Mouse (Mus musculus) heart, adult 2 months (tissue): ENCODE data around the gene Zdhhc14. TPM values are rescaled to one million over a fixed set of nuclear protein-coding genes. Genes with fewer than 3 reads are reported as not detected.

ENCODE experiments used
- DNase-seq, 2 experiments: peaks; one replicate each; pipeline ENCODE4 v3.0.0; 2021
- H3K27ac ChIP-seq: fragments of 200-600 bp; 2 replicates; pipeline ENCODE4 v1.8.1; 2022
- H3K27me3 ChIP-seq: fragments of 200-500 bp; 2 replicates; pipeline ENCODE4 v1.6.1; 2012; ENCODE audit warnings: mild to moderate bottlenecking, low read length, inconsistent platforms, mixed read lengths; ENCODE audit not compliant: control insufficient read depth, insufficient read depth
- H3K36me3 ChIP-seq: fragments of 200-500 bp; 2 replicates; pipeline ENCODE4 v1.6.1; 2012; ENCODE audit warnings: low read length, inconsistent platforms; ENCODE audit not compliant: control insufficient read depth, insufficient read depth
- H3K4me1 ChIP-seq: fragments of 200-500 bp; 2 replicates; pipeline ENCODE4 v1.6.1; 2011; ENCODE audit warnings: low read length; ENCODE audit not compliant: control insufficient read depth, insufficient read depth
- H3K4me3 ChIP-seq: fragments of 200-600 bp; 2 replicates; pipeline ENCODE4 v1.8.1; 2022
- H3K79me2 ChIP-seq: fragments of 200-500 bp; replicated peaks from 2 replicates; pipeline ENCODE4 v1.6.1; 2012; ENCODE audit warnings: mild to moderate bottlenecking, inconsistent platforms, low read length, moderate library complexity, mixed read lengths; ENCODE audit not compliant: control insufficient read depth, insufficient read depth
- H3K9ac ChIP-seq: fragments of 200-500 bp; 2 replicates; pipeline ENCODE4 v1.6.1; 2012; ENCODE audit warnings: low read depth, mild to moderate bottlenecking, control low read depth, inconsistent platforms, low read length, mixed read lengths
- CTCF ChIP-seq: fragments of 200-600 bp; IDR thresholded peaks from 2 replicates; pipeline ENCODE4 v1.8.1; 2022; ENCODE audit warnings: antibody characterized with exemption, mild to moderate bottlenecking, moderate library complexity
- EP300 ChIP-seq: fragments of 200-500 bp; IDR thresholded peaks from 2 replicates; pipeline ENCODE4 v1.6.1; 2011; ENCODE audit warnings: low read depth, low read length, control low read depth; ENCODE audit not compliant: insufficient read depth
- POLR2A ChIP-seq: fragments of 200-500 bp; IDR thresholded peaks from 2 replicates; pipeline ENCODE4 v1.6.1; 2011; ENCODE audit warnings: mild to moderate bottlenecking, low read depth, low read length, control low read depth; ENCODE audit not compliant: insufficient read depth
- WGBS: fragments of 180-500 bp; shearing (Covaris S2); methylation state at CpG from one replicate; pipeline ENCODE4 v1.1.7; 2018; 5-methylcytosine and 5-hydroxymethylcytosine counted together
- intact Hi-C: fragments of 180-260 bp; cut with DNase I; formaldehyde crosslinking; loops from one replicate; pipeline ENCODE4 v1.15.1; 2025
- polyA plus RNA-seq: library from polyadenylated mRNA; depleted of rRNA; stranded (reverse); fragments of >200 nt; gene quantifications from 2 replicates; pipeline ENCODE4 v1.2.3, GENCODE M21; 2012
- total RNA-seq, 2 experiments: library from RNA; stranded (reverse); gene quantifications; 2 replicates each; pipeline ENCODE4 v1.2.3; 2021

Gene Zdhhc14
- total and polyA plus RNA-seq, 3 experiments: 1.5 to 5.4 (median 4.4) TPM

DNA sequence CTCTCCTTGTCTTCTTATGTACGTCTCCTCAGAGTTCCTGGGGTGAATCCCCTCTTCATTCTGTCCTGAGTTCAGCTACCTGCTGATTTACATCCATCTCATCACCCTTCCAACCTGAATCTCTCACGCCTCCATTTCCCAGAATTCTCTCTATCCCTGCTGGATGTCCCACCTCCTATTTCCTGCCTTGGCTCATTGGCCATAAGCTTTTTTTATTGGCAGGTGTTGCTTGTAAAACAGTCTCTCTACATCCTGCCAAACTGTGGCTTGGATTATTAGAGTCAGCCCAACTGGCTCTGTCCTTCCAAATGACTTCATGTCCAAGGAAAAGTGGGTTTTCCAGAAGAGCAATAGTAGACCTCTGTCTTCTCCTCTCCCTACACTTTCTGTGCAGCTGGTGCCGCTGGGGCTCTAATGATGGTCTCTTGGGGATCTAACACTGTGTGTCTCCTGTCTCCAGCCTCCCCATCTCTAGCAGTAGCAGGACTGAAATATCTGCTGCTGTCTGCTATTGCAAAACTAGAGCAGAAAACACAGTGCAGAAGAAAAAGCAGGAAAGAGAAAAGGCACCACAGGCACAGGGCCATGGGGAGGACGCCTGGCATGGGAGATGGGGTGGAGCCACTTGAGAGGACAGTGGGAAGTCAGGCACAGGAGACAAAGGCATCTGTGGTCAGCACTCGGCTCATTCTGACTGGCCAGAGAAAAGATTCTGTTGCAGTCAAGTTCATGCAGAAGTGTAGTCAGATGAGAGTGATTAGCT, 288.0 kb downstream of the Zdhhc14 start:
- H3K9ac ChIP-seq: no peak overlapping the region
- no peak overlapping the region for H3K4me3 ChIP-seq
- no peaks in the 10 kb centered on the region for H3K36me3 ChIP-seq
- no peaks in the 10 kb centered on the region for H3K79me2 ChIP-seq
- H3K27ac ChIP-seq: no peak overlapping the region
- intact Hi-C loops: no loop called here
- H3K27me3 ChIP-seq: no peaks in the 10 kb centered on the region
- TF ChIP-seq CTCF (no peak), EP300 (no peak), POLR2A (no peak)
- H3K4me1 ChIP-seq: no peaks in the 10 kb centered on the region
- DNase-seq: peak; percentile 36 to 58
- 53% methylated on average over 5 of the region's 5 CpGs for WGBS

DNA sequence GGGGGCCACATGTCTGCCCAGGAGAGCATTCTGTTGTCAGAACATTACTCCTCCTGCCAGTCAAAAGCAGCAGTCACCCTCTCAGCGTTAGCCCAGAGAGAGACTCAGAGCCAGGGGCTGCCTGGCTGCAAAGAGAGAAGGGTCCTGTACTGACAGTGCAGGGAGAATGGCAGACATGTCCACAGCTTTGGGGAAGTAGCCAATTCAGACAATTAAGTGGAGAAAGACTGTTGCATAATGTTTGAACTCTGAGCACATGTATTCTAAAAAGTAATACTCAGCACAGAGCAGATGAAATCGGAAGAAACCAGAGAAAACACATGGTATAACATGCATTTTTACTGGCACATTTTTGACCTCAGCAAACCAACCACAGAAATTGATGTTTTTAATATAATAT, 292.9 kb downstream of the Zdhhc14 start:
- no peak overlapping the region for H3K4me3 ChIP-seq
- intact Hi-C loops: no loop called here
- TF ChIP-seq CTCF: no peak
- TF ChIP-seq EP300: no peak
- no peak for TF ChIP-seq POLR2A
- WGBS: 57% methylated on average over 2 of the region's 2 CpGs
- H3K27me3 ChIP-seq: no peaks in the 10 kb centered on the region
- no peak overlapping the region for H3K9ac ChIP-seq
- H3K27ac ChIP-seq: no peak overlapping the region
- DNase-seq: no peak
- no peaks in the 10 kb centered on the region for H3K4me1 ChIP-seq
- no peaks in the 10 kb centered on the region for H3K36me3 ChIP-seq
- H3K79me2 ChIP-seq: no peaks in the 10 kb centered on the region

- Histone ChIP-seq H3K27ac (no peak overlapping the region), H3K36me3 (no peaks in the 10 kb centered on the region), H3K4me1 (peaks cover 9% of the 10 kb centered on the region), H3K27me3 (no peaks in the 10 kb centered on the region), H3K9ac (no peak overlapping the region), H3K4me3 (no peak overlapping the region), H3K79me2 (no peaks in the 10 kb centered on the region)
- intact Hi-C loops: no loop called here
- no peak for DNase-seq
- 87% methylated on average over 12 of the region's 12 CpGs for WGBS
- TF ChIP-seq CTCF: no peak
- no peak for TF ChIP-seq POLR2A
- no peak for TF ChIP-seq EP300
Observed at GRCm38 (mm10) chr17:5792164-5792791, 299.9 kb downstream of the Zdhhc14 start.

DNA sequence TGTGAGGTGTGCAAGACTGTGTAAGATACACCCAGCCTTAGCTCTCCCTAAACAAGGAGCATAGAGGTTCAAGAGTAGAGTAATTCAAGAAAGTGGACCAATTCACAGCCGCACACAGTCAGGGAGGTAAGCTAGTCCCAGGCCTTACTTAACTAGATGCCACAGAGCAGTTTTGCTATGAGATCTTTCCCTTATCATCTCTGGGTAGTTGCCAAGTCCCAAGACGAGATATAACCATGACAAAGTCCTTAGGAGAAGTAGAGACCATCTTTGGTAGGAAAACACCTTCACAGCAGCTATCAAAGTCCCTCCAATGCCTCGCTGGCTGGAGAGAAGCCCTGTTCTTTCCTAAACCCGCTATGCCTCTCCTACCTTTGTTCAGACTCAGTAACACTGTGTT, 301.2 kb downstream of the Zdhhc14 start:
- no peak overlapping the region for H3K9ac ChIP-seq
- no peak overlapping the region for H3K4me3 ChIP-seq
- H3K4me1 ChIP-seq: peaks cover 13% of the 10 kb centered on the region
- H3K79me2 ChIP-seq: no peaks in the 10 kb centered on the region
- intact Hi-C loops: no loop called here
- H3K27me3 ChIP-seq: no peaks in the 10 kb centered on the region
- no peaks in the 10 kb centered on the region for H3K36me3 ChIP-seq
- DNase-seq: no peak
- no peak for TF ChIP-seq POLR2A
- TF ChIP-seq EP300: no peak
- no peak for TF ChIP-seq CTCF
- 74% methylated on average over 4 of the region's 4 CpGs for WGBS
- no peak overlapping the region for H3K27ac ChIP-seq

GRCm38 (mm10) chr17:5794276-5794675, 301.9 kb downstream of the Zdhhc14 start:
- Histone ChIP-seq H3K9ac (no peak overlapping the region), H3K79me2 (no peaks in the 10 kb centered on the region), H3K27me3 (no peaks in the 10 kb centered on the region), H3K4me3 (no peak overlapping the region), H3K4me1 (peaks cover 13% of the 10 kb centered on the region), H3K36me3 (no peaks in the 10 kb centered on the region), H3K27ac (no peak overlapping the region; the same call in 1 of the 2 replicates)
- intact Hi-C loops: no loop called here
- TF ChIP-seq CTCF (no peak), EP300 (0 out of 2 replicates have a peak, but pooled peaks have one; percentile 51), POLR2A (no peak)
- 46% methylated on average over 5 of the region's 5 CpGs for WGBS
- DNase-seq: peak in 1 of 2 experiments; percentile 20

- no peak overlapping the region for H3K27ac ChIP-seq
- no peak for TF ChIP-seq EP300
- TF ChIP-seq CTCF: no peak
- TF ChIP-seq POLR2A: no peak
- no peaks in the 10 kb centered on the region for H3K79me2 ChIP-seq
- H3K27me3 ChIP-seq: no peaks in the 10 kb centered on the region
- H3K9ac ChIP-seq: no peak overlapping the region
- no peaks in the 10 kb centered on the region for H3K36me3 ChIP-seq
- intact Hi-C loops: loop anchor here (5.0 kb wide), 1 partner anchor 222 kb away; no protein-coding TSS in a partner anchor
- peaks cover 16% of the 10 kb centered on the region for H3K4me1 ChIP-seq
- WGBS: 66% methylated on average over 5 of the region's 5 CpGs
- DNase-seq: no peak
- H3K4me3 ChIP-seq: no peak overlapping the region
Observed at GRCm38 (mm10) chr17:5795369-5795768, 303.0 kb downstream of the Zdhhc14 start.
